Mouse (Mus musculus) spleen, adult 2 months (tissue): ENCODE data around the gene Akna.

Source experiments
- CTCF ChIP-seq: fragments of 200-500 bp; IDR thresholded peaks from 2 replicates; pipeline ENCODE4 v1.5.1; 2011; ENCODE audit warnings: mild to moderate bottlenecking, inconsistent platforms; ENCODE audit not compliant: insufficient read depth, insufficient read length, insufficient replicate concordance; ENCODE audit errors: extremely low read depth
- POLR2A ChIP-seq: fragments of 200-500 bp; IDR thresholded peaks from 2 replicates; pipeline ENCODE4 v1.6.1; 2011; ENCODE audit warnings: low read depth, low read length, inconsistent platforms

DNA sequence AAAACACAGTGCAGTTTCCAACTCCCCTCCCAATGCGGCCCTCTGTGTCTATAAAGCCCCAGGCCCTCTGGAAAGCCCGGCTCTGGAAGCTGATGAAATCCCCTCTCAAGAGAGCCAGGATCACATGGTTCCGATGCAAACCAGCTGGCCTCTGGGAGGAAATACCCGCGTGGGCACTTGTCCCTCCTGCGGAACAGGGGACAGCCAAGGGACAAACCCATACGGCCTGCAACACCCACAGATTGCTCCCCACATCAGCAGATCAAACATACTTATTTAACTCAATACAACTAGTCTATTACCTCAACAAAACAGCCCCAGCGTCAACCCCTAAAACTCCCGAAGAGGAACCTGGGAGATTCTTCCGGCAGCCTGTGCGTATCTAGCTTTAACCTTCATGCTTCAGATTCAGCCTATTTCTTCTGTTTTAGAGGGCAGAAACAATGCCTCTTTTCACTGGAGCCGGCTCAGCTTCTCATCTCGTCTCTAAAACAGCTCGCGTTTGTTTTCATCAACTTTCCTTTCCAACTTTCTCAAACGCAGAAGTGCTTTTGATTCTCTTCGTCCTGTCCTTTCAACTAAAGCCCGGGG lies 6.3 kb upstream of the Akna start:
- TF ChIP-seq CTCF: no peak
- no peak for TF ChIP-seq POLR2A
